Mouse (Mus musculus) liver, embryonic 13.5 days (tissue): ENCODE data around the gene Tns1. TPM values are rescaled to one million over a fixed set of nuclear protein-coding genes. Genes with fewer than 3 reads are reported as not detected.

Experiments
- ATAC-seq: fragments of 200-750 bp; cut with Nextera tagmentation; 2 replicates; pipeline ENCODE4 v1.8.0; 2017; ENCODE audit warnings: low read depth, mild to moderate bottlenecking, moderate number of reproducible peaks, moderate library complexity
- DNase-seq: peaks from one replicate; pipeline ENCODE4 v3.0.0; 2022
- H3K27ac ChIP-seq: fragments of 300-500 bp; sonication (generic); 2 replicates; pipeline ENCODE4 v1.5.1; 2015; ENCODE audit warnings: moderate library complexity, mild to moderate bottlenecking, inconsistent platforms
- H3K27me3 ChIP-seq: fragments of 300-500 bp; sonication (generic); 2 replicates; pipeline ENCODE4 v1.6.1; 2015; ENCODE audit warnings: mild to moderate bottlenecking, inconsistent platforms
- H3K36me3 ChIP-seq: fragments of 300-500 bp; sonication (generic); 2 replicates; pipeline ENCODE4 v1.6.1; 2015; ENCODE audit warnings: mild to moderate bottlenecking, inconsistent platforms
- H3K4me1 ChIP-seq: fragments of 300-500 bp; sonication (generic); replicated peaks from 2 replicates; pipeline ENCODE4 v1.6.1; 2015; ENCODE audit warnings: inconsistent platforms
- H3K4me2 ChIP-seq: fragments of 300-500 bp; sonication (generic); 2 replicates; pipeline ENCODE4 v1.6.1; 2015; ENCODE audit warnings: inconsistent platforms, mild to moderate bottlenecking, moderate library complexity
- H3K4me3 ChIP-seq: fragments of 300-500 bp; sonication (generic); replicated peaks from 2 replicates; pipeline ENCODE4 v1.5.1; 2015; ENCODE audit warnings: mild to moderate bottlenecking, inconsistent platforms
- H3K9ac ChIP-seq: fragments of 300-500 bp; sonication (generic); 2 replicates; pipeline ENCODE4 v1.6.1; 2015; ENCODE audit warnings: mild to moderate bottlenecking, inconsistent platforms
- H3K9me3 ChIP-seq: fragments of 300-500 bp; sonication (generic); replicated peaks from 2 replicates; pipeline ENCODE4 v1.6.1; 2016; ENCODE audit warnings: inconsistent platforms
- WGBS: fragments of 180-500 bp; shearing (Covaris S2); methylation state at CpG from one replicate; pipeline ENCODE4 v1.1.7; 2015; ENCODE audit not compliant: insufficient replicate concordance; 5-methylcytosine and 5-hydroxymethylcytosine counted together
- polyA plus RNA-seq: library from polyadenylated mRNA; unstranded; fragments of >200 nt; fragmentation: Nextera tagmentation; extraction: Ambion mirVana; gene quantifications from 2 replicates; pipeline ENCODE4 v1.2.1, GENCODE M21; 2015

Tns1 gene
- polyA plus RNA-seq, 1 experiment from 2014 or later, result 11.7 TPM

DNA sequence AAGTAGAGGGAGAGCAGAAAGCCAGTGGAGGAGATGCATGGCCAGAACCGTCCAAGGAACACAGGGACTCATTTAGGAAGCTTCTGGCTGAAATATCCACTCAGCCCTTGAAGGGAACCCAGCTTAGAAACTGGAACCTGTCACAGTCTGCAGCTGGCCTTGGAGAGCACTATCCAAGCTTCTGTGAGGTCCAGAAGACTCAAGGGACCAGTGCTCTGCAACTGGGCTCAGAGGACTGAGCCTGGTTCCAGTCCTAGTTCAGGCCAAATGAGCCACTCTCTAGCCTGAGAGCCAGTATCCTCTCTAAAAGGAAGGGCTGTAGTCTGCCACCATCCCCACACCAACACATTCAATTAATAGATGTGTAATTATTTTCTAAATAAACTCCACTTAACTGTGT lies 35.7 kb downstream of the Tns1 start:
- Histone ChIP-seq H3K9me3 (no peaks in the 10 kb centered on the region), H3K27me3 (peaks cover 21% of the 10 kb centered on the region; the same call in 1 of the 2 replicates), H3K4me2 (no peak overlapping the region), H3K4me3 (no peak overlapping the region), H3K4me1 (0 out of 2 replicates have a peak, but pooled peaks cover 4% of the 10 kb centered on the region), H3K36me3 (no peaks in the 10 kb centered on the region), H3K9ac (no peak overlapping the region), H3K27ac (no peak overlapping the region)
- ATAC-seq (no peak), DNase-seq (no peak)
- 28% methylated on average over 1 of the region's 1 CpGs for WGBS

- peaks cover 11% of the 10 kb centered on the region; the same call in 1 of the 2 replicates for H3K27me3 ChIP-seq
- no peak overlapping the region for H3K4me3 ChIP-seq
- DNase-seq, result no peak
- peaks cover 22% of the 10 kb centered on the region for H3K4me1 ChIP-seq
- no peak for ATAC-seq
- H3K4me2 ChIP-seq, result no peak overlapping the region
- no peak overlapping the region for H3K27ac ChIP-seq
- 67% methylated on average over 7 of the region's 7 CpGs for WGBS
- no peak overlapping the region for H3K9ac ChIP-seq
- H3K9me3 ChIP-seq, result no peaks in the 10 kb centered on the region
- H3K36me3 ChIP-seq, result no peaks in the 10 kb centered on the region
Observed at GRCm38 (mm10) chr1:74085566-74085965, 38.7 kb downstream of the Tns1 start.

DNA sequence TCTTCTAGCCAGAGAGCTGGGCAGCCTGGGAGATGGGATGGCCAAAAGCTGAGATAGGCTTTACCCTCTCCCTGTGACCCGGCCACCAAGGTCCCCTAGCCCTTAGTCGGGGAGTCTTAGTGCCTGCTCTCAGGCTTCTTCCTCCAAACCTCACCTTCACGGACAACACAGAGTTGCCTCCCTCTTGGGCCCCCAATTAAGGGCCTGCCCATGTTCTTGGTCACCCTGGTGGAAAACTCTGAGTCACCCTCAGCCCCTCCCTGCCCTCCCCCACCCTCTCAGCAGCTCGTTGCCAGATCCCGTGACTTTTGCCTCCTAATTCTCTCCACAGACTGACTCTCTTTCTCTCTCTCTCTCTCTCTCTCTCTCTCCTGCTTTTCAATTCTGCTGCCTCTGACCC lies 39.5 kb downstream of the Tns1 start:
- Histone ChIP-seq H3K4me2 (no peak overlapping the region), H3K4me1 (peaks cover 22% of the 10 kb centered on the region), H3K9ac (no peak overlapping the region), H3K4me3 (no peak overlapping the region), H3K9me3 (no peaks in the 10 kb centered on the region), H3K36me3 (no peaks in the 10 kb centered on the region), H3K27me3 (0 out of 2 replicates have a peak, but pooled peaks cover 4% of the 10 kb centered on the region), H3K27ac (no peak overlapping the region)
- WGBS, result 33% methylated on average over 5 of the region's 5 CpGs
- DNase-seq, result no peak
- ATAC-seq, result no peak

GRCm38 (mm10) chr1:74084065-74084705 lies 40.1 kb downstream of the Tns1 start:
- H3K4me1 ChIP-seq, result peaks cover 22% of the 10 kb centered on the region
- H3K27ac ChIP-seq, result no peak overlapping the region
- no peaks in the 10 kb centered on the region for H3K9me3 ChIP-seq
- no peaks in the 10 kb centered on the region for H3K36me3 ChIP-seq
- 0 out of 2 replicates have a peak, but pooled peaks cover 3% of the 10 kb centered on the region for H3K27me3 ChIP-seq
- H3K9ac ChIP-seq, result no peak overlapping the region
- WGBS, result 52% methylated on average over 6 of the region's 6 CpGs
- DNase-seq (no peak), ATAC-seq (no peak)
- H3K4me2 ChIP-seq, result no peak overlapping the region
- no peak overlapping the region for H3K4me3 ChIP-seq

GRCm38 (mm10) chr1:74082841-74083463 lies 41.3 kb downstream of the Tns1 start:
- Histone ChIP-seq H3K4me3 (no peak overlapping the region), H3K27me3 (no peaks in the 10 kb centered on the region), H3K9me3 (no peaks in the 10 kb centered on the region), H3K9ac (no peak overlapping the region), H3K36me3 (no peaks in the 10 kb centered on the region), H3K4me2 (no peak overlapping the region), H3K4me1 (peaks cover 22% of the 10 kb centered on the region), H3K27ac (no peak overlapping the region)
- peak; percentile 35; the same call in 1 of the 2 replicates for ATAC-seq
- WGBS, result 10% methylated on average over 6 of the region's 6 CpGs
- DNase-seq, result peak; percentile 20

DNA sequence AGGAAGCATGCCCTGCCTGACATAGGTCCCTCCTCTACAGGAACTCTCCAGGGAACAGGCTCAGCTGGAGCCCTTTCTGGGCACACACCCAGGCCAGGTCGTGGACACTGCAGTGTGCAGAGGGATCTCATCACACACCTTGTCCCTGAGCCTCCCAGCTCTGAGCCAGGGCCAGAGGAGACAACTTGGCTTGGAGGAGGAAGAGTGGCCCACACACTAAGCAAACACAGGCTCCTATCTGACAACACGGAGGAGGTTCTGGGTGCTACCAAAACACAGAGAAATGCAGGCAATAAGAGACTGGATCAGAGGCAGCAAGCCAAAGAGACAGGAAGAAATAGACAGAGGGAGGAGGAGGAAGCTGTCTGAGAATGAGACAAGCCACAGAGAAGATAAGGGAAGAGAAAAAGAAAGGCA lies 42.7 kb downstream of the Tns1 start:
- H3K9me3 ChIP-seq, result no peaks in the 10 kb centered on the region
- H3K4me3 ChIP-seq, result no peak overlapping the region
- H3K36me3 ChIP-seq, result no peaks in the 10 kb centered on the region
- no peak overlapping the region for H3K4me2 ChIP-seq
- DNase-seq (no peak), ATAC-seq (peak; percentile 30; the same call in 1 of the 2 replicates)
- peaks cover 22% of the 10 kb centered on the region for H3K4me1 ChIP-seq
- no peaks in the 10 kb centered on the region for H3K27me3 ChIP-seq
- 10% methylated on average over 2 of the region's 2 CpGs for WGBS
- no peak overlapping the region for H3K9ac ChIP-seq
- H3K27ac ChIP-seq, result peak overlapping the region; percentile 63

GRCm38 (mm10) chr1:74077353-74077752 lies 46.9 kb downstream of the Tns1 start:
- Histone ChIP-seq H3K4me2 (no peak overlapping the region), H3K27me3 (no peaks in the 10 kb centered on the region), H3K4me1 (peaks cover 11% of the 10 kb centered on the region), H3K9me3 (no peaks in the 10 kb centered on the region), H3K36me3 (no peaks in the 10 kb centered on the region), H3K9ac (no peak overlapping the region), H3K4me3 (no peak overlapping the region), H3K27ac (no peak overlapping the region)
- ATAC-seq, result peak; percentile 27; the same call in 1 of the 2 replicates
- peak; percentile 33 for DNase-seq
- 0% methylated on average over 2 of the region's 2 CpGs for WGBS

DNA sequence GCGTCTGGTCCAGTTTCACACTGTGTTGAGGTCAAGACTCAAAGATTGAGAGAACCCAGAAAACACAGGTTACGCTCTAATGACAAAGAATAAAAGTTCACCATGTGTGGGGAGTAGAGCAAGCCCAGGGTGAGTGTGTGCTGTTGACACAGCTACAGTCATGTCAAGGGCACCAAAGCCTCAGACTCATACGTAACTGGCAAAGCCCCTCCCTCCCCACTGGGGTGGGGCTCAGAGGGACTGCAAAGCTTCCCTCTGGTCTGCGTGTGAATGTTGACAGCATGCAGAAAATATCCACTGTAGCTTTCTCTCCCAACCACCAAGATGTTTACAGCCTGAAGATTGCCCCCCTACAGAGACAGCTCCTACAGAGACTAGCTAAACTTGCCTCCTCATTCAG lies 48.0 kb downstream of the Tns1 start:
- Histone ChIP-seq H3K4me3 (no peak overlapping the region), H3K27me3 (no peaks in the 10 kb centered on the region), H3K9ac (no peak overlapping the region), H3K9me3 (no peaks in the 10 kb centered on the region), H3K4me2 (no peak overlapping the region), H3K4me1 (no peaks in the 10 kb centered on the region; the same call in 1 of the 2 replicates), H3K27ac (no peak overlapping the region), H3K36me3 (no peaks in the 10 kb centered on the region)
- ATAC-seq (no peak), DNase-seq (no peak)
- WGBS, result 60% methylated on average over 4 of the region's 4 CpGs

DNA sequence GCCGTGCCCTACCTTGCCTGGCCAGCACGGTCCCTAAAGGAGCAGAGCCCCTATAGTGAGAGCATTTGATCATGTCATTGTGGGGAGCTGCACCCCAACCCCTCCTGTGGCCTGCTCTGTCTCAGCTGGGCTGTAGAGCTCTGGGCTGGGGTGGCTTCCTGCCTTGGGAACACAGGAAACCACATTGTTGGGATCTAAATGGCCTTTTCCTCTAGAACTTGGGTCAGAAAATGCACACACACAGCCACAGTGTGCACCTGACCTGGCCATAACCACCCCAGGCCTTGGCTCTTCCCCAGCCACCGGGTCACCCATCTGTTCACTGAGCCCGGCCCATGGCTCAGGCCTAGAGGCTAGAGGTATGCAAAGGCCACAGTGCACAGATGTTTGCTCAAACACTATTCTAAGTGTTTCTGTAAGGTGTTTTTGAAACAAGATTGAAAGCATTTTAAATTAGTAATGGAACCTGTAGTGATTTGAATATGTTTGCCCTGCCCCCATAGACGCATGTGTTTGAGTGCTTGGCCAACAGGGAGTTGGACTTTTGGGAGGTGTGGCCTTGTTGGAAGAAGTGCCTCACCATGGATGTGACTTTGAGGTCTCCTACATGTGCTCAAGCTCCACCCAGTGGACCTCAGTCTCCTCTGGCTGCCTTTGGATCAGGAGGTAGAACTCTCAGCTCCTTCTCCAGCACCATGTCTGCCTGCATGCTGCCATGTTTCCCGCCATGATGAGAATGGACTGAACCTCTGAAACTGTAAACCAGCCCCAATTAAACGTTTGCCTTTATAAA lies 49.4 kb downstream of the Tns1 start:
- WGBS, result 55% methylated on average over 7 of the region's 7 CpGs
- Histone ChIP-seq H3K4me1 (no peaks in the 10 kb centered on the region; the same call in 1 of the 2 replicates), H3K36me3 (no peaks in the 10 kb centered on the region), H3K9me3 (no peaks in the 10 kb centered on the region), H3K27ac (no peak overlapping the region), H3K27me3 (0 out of 2 replicates have a peak, but pooled peaks cover 3% of the 10 kb centered on the region), H3K4me2 (no peak overlapping the region), H3K4me3 (no peak overlapping the region), H3K9ac (no peak overlapping the region)
- no peak for ATAC-seq
- no peak for DNase-seq

DNA sequence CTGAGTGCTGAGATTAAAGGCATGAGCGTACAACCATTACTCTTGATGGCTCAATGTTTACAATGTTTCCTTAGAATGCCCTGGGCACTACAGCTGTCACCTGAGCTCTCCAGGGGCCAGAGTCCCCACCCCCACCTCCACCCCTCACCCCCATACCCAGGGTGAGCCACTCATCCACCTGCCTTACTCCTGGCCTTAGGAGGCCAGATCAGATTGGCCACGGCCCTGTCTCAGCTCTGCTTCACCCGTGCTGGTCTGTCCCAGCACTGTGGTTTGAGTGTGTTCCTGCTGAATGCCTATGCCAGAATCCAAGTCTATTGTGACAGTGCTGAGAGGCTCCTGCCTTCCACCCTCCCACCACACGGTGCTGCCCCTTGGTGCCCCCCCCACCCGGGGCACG lies 50.5 kb downstream of the Tns1 start:
- ATAC-seq (no peak), DNase-seq (no peak)
- WGBS, result 56% methylated on average over 6 of the region's 6 CpGs
- Histone ChIP-seq H3K4me2 (no peak overlapping the region), H3K27me3 (peaks cover 14% of the 10 kb centered on the region), H3K4me1 (peaks cover 1% of the 10 kb centered on the region), H3K4me3 (no peak overlapping the region), H3K9me3 (no peaks in the 10 kb centered on the region), H3K9ac (no peak overlapping the region), H3K27ac (no peak overlapping the region), H3K36me3 (no peaks in the 10 kb centered on the region)

GRCm38 (mm10) chr1:74070745-74071144 lies 53.5 kb downstream of the Tns1 start:
- Histone ChIP-seq H3K27ac (no peak overlapping the region), H3K4me3 (no peak overlapping the region), H3K27me3 (peaks cover 44% of the 10 kb centered on the region), H3K4me1 (peaks cover 9% of the 10 kb centered on the region), H3K9me3 (no peaks in the 10 kb centered on the region), H3K4me2 (no peak overlapping the region), H3K36me3 (no peaks in the 10 kb centered on the region), H3K9ac (no peak overlapping the region)
- ATAC-seq (no peak), DNase-seq (no peak)
- WGBS, result 65% methylated on average over 4 of the region's 4 CpGs
